Mouse (Mus musculus) kidney, postnatal 4 days (tissue): ENCODE data around the gene Slc4a1.
"Not testable (repeated sequence)": the region's sequence is repeated elsewhere in the genome, so short reads cannot be mapped to it uniquely, and the experiment has no call there.

Source experiments
- DNase-seq, 2 experiments: peaks; one replicate each; pipeline ENCODE4 v3.0.0; 2021; ENCODE audit warnings: mixed read lengths in 2 of 2

Slc4a1 gene

GRCm38 (mm10) chr11:102366103-102366502 lies at the start of gene Slc4a1:
Gene Slc4a1 (minus strand): TSS chr11:102366203.
- not testable (repeated sequence) for DNase-seq

GRCm38 (mm10) chr11:102415034-102415802 lies 49.2 kb upstream of the Slc4a1 start:
- no peak for DNase-seq

GRCm38 (mm10) chr11:102413059-102413458 lies 47.1 kb upstream of the Slc4a1 start:
- DNase-seq = no peak

DNA sequence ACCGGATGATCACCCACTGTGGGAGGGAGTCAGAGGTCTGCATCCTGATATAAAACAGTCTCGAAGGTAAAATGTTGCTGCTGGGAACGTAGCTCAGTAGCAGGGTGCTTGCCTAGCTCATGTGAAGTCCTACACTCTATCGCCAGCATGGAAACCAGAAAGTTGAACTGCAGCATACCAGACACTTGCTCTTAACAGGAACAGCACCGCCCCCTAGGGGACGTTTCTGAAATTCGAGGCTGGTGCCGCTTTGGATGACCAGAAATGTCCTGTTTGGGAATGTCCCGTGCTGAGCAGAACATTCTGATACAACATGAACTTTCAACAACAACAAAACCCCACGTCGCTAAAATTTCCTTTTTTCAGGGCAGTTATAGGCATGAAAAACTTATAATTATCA lies 45.7 kb upstream of the Slc4a1 start:
- peak; percentile 97 for DNase-seq

DNA sequence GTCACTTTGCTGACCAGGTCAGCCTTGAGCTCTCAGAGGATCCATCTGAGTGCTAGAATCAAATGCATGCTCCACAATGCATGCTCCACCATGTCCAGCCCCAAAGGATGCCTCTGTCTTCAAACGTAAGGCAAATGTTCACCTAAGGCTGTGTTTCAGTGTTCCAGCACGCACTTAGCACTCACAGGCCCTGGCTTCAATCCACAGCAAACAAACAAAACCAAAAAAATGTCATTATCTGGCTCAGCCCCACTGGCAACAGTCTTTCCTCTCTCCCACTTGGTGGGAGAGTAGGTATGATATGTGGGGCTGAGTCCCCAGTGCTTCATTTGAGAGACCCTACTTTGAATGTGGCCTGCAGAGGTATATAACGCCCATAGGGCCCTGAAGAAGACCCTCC lies 45.1 kb upstream of the Slc4a1 start:
- no peak for DNase-seq

GRCm38 (mm10) chr11:102410345-102410744 lies 44.3 kb upstream of the Slc4a1 start:
- not testable (repeated sequence) for DNase-seq

DNA sequence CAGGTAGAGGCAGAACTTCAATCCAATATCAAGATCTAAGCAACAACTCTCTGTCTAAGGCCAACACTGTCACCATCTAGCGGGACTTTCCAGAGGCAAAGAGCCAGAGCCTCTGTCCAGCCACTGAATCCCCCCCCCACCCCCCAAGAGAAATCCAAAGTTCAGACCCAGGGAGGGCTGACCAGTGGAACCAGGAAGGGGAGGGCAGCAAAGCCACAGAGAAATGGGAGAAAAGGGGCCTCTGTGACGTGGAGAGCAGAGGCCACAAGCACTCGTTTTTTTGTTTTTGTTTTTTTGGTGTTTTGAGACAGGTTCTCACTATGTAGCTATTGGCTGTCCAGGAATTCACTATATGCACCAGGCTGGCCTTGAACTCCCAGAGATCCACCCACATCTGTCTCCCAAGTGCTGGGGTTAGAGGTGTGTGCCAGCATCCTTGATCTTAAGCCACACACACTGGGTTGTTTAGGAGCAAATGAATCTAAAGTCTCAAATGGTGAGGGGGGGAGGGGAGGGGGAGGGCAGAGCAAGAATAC lies 43.9 kb upstream of the Slc4a1 start:
- DNase-seq = no peak

DNA sequence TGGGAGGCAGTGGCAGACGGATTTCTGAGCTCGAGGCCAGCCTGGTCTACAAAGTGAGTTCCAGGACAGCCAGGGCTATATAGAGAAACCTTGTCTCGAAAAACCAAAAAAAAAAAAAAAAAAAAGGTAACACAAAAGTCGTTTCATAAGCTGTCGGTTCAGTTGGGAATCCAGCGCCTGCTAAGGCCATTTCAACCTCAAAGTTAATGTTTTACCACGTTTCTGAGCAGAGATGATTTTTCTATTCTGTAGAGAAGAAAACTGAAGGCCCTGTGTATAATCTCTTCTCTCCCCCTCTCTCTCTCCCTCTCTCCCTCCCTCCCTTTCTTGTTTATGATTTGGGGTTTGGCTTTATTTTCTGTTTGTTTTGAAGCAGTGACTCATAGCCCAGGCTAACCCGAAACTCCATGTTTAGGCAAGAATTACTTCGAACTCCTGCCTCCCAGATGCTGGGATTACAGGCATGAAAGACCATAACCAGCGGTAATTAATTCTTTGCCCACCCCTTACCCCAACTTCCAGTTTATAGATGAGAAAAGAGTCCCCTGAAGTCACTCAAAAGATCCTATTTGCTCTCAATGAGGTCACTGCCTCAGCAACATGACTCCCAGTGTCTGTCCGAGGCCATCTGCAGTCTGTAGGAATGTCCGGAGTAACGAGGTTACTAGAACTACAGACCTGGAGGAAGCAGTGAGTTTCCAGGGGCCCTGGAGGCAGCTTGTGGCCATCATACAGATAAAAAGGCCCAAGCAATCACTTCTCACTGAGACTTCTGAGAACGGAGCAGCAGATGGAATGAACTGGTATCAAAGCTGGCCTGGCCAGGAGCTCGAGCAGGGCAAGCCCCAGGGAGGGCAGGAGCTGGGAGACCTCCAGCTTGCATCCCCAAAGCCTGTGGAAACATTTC lies 43.1 kb upstream of the Slc4a1 start:
- DNase-seq = no peak

GRCm38 (mm10) chr11:102408344-102408876 lies 42.4 kb upstream of the Slc4a1 start:
- DNase-seq = peak; percentile 97 to 98

- no peak for DNase-seq
These were observed 41.8 kb upstream of the Slc4a1 start, which contains the start of gene Slc25a39 for GRCm38 (mm10) chr11:102407834-102408215. Gene Slc25a39 (minus strand): TSS chr11:102407946.

DNA sequence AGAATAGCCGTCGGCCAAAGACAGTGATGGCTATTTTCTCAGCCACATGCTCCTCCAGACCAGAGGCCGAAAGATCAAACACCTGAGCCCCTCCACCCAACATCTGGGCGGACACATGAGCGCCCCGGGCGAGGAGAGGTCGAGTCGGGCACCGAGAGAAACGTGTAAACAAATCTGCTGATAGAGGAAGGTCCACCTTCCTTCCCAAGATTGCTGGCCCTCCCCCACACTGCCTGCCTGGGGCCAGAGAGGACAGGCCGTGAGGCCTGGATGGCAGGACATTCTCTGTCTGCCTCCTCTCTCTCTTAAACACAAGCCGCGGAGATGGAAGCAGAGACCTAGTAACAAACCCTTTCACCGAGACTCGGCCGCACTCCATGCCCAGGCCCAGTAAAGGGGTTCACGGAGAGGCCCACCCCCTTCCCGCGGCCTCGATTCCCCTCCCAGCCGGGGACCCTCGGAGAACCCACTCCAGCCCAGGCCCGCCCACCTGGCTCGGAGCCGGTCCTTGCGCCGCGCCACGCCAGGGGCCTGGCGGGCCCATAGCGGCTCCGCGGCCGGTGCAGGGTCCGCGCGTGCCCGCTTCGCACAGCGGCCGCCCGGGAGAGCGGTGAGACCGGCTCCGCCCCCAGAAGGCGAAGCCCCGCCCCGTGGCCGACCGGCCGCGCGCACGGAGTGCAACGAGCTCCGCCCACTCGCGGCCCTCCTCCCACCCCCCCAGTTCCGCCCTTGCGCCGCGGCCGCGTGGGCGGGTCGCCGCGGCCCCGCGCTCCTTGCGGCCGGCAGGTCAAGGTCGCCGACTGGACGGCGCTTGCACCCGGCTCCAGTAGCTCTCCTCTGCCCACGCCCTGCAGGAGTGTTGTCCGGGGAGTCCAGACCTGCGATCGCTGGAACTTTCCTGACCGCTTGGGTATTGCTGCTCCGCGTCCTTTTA lies 41.2 kb upstream of the Slc4a1 start:
- DNase-seq = peak; percentile 96 to 97

DNA sequence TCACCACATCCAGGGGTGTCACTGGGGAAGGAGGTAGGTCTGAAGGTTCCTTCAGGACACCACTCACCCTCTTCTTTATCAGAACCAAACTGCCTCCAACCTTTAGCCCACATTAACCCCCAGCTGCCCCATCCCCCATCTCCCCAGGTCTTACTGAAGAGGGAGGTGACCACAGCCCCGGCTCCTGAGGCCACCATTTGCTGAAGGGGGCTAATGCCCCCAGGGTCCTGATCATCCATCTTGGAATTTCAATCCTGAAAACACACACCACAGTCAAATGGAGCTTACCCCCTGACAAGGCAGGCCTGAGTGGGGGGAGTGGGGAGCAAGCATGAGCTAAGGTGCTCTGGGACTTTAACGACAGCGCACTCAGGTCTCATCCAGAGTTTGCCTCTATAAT lies 40.4 kb upstream of the Slc4a1 start:
- DNase-seq = no peak

- DNase-seq = no peak
These were observed 39.7 kb upstream of the Slc4a1 start for GRCm38 (mm10) chr11:102405544-102406285.

- DNase-seq = no peak
These were observed 38.4 kb upstream of the Slc4a1 start for GRCm38 (mm10) chr11:102404161-102405010.

DNA sequence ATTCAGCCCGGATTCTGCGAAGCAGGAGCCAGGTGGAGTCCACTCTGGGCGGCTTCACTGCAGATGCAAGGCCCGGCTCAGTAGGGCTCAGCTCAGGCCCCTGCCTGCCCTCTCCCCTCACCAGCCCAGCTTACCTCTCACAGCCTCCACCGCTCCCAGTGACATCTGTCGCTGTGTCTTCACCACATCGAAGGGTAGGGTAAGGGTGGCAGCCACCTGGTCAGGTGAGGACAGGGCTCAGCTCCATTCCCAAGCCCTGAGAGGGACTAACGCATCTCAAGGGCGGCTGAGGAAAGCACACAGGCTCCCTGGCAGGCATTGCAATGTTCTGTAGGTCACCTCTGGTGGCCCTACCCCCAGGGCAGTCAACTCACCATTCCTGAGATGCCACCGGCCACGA lies 37.7 kb upstream of the Slc4a1 start:
- no peak for DNase-seq

- DNase-seq = no peak
These were observed 36.0 kb upstream of the Slc4a1 start for GRCm38 (mm10) chr11:102401898-102402500.

DNA sequence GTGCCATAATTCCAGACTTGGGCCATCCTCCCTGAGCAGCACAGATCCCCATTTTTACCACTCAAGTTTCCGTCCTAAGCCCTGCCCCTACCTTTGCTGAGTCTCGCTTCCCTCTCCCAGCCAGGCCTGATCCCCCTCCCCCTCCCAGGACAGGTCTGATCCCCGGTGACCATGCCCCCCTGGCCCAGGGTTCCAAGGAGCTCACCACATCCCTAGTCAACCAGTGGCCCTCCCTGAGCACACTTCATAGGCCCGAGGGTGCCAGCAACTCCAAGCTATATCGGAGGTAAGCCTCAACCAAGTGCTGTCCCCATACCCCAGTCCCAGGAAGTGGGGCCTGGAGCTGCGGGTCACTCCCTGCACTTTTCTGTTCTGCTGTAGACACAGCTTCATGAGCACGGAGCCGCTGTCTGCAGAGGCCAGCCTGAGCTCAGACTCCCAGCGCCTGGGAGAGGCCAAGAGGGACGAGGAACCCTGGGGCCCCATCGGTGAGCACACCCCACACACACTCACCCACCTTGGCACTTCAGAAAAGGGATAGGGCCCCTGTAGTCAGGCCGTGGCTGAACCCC lies 34.6 kb upstream of the Slc4a1 start:
- no peak for DNase-seq

DNA sequence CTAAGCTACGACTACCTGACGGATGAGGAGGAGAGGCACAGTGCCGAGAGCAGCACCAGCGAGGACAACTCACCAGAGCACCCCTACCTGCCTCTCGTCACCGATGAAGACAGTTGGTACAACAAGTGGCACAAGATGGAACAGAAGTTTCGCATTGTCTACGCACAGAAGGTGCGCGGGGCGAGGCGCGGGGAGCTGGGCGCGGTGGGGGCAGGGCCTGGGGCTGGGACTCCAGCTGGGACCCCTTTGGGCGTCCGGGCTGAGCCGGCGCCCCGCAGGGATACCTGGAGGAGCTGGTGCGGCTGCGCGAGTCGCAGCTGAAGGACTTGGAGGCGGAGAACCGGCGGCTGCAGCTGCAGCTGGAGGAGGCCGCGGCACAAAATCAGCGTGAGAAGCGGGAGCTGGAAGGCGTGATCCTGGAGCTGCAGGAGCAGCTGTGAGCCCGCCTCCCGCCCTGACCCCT lies 33.6 kb upstream of the Slc4a1 start:
- peak in 1 of 2 experiments; percentile 58 for DNase-seq

GRCm38 (mm10) chr11:102399107-102399506 lies 33.1 kb upstream of the Slc4a1 start:
- no peak for DNase-seq
